Mouse (Mus musculus): ENCODE measurements at regions not wholly inside any gene's neighbourhood (a gene's known extent, or its start where the extent isn't known, plus 50 kb on each side); places are given as distances from the start of the nearest gene placed in this dataset.

GRCm38 (mm10) chr1:63854794-63855193 lies 85.7 kb upstream of the 4933402D24Rik start:
- Histone ChIP-seq H3K27ac (replicated peaks; ENCODE audit: insufficient read depth, low read depth, low read length) (no peak overlapping the region), H3K4me1 (ENCODE audit: control insufficient read depth, insufficient read depth, low read length) (no peaks in the 10 kb centered on the region), H3K27me3 (ENCODE audit: control insufficient read depth, insufficient read depth, low read length) (no peaks in the 10 kb centered on the region), H3K36me3 (ENCODE audit: control insufficient read depth, insufficient read depth, low read length) (no peaks in the 10 kb centered on the region), H3K4me3 (ENCODE audit: insufficient read depth, low read depth, low read length) (no peak overlapping the region), H3K9ac (ENCODE audit: low read depth, low read length) (no peak overlapping the region), H3K79me2 (ENCODE audit: control insufficient read depth, insufficient read depth, low read length) (no peaks in the 10 kb centered on the region)
- no peak for TF ChIP-seq POLR2A (IDR thresholded peaks at IDR 0.05; ENCODE audit: extremely low read depth, insufficient read depth, low read length)
- peak; percentile 56 for TF ChIP-seq CTCF (IDR thresholded peaks at IDR 0.05; ENCODE audit: low read depth, low read length)
- no peak for DNase-seq (ENCODE audit: extremely low read depth, low read depth, low spot score)
- 77% methylated on average over 3 of the region's 3 CpGs for WGBS

- no peak for DNase-seq (ENCODE audit: extremely low read depth, low read depth, low spot score)
- Histone ChIP-seq H3K4me3 (ENCODE audit: insufficient read depth, low read depth, low read length) (no peak overlapping the region), H3K36me3 (ENCODE audit: control insufficient read depth, insufficient read depth, low read length) (no peaks in the 10 kb centered on the region), H3K27ac (replicated peaks; ENCODE audit: insufficient read depth, low read depth, low read length) (no peak overlapping the region), H3K9ac (ENCODE audit: low read depth, low read length) (no peak overlapping the region), H3K4me1 (ENCODE audit: control insufficient read depth, insufficient read depth, low read length) (no peaks in the 10 kb centered on the region), H3K79me2 (ENCODE audit: control insufficient read depth, insufficient read depth, low read length) (no peaks in the 10 kb centered on the region), H3K27me3 (ENCODE audit: control insufficient read depth, insufficient read depth, low read length) (no peaks in the 10 kb centered on the region)
- 91% methylated on average over 4 of the region's 4 CpGs for WGBS
- no peak for TF ChIP-seq POLR2A (IDR thresholded peaks at IDR 0.05; ENCODE audit: extremely low read depth, insufficient read depth, low read length)
- TF ChIP-seq CTCF (IDR thresholded peaks at IDR 0.05; ENCODE audit: low read depth, low read length), result no peak
These were observed 82.5 kb upstream of the 4933402D24Rik start for GRCm38 (mm10) chr1:63851476-63852094.

- H3K36me3 ChIP-seq (ENCODE audit: control insufficient read depth, insufficient read depth, low read length), result no peaks in the 10 kb centered on the region
- no peaks in the 10 kb centered on the region for H3K79me2 ChIP-seq (ENCODE audit: control insufficient read depth, insufficient read depth, low read length)
- TF ChIP-seq POLR2A (IDR thresholded peaks at IDR 0.05; ENCODE audit: extremely low read depth, insufficient read depth, low read length) (no peak), CTCF (IDR thresholded peaks at IDR 0.05; ENCODE audit: low read depth, low read length) (no peak)
- no peak overlapping the region for H3K4me3 ChIP-seq (ENCODE audit: insufficient read depth, low read depth, low read length)
- WGBS, result 53% methylated on average over 3 of the region's 3 CpGs
- peak; percentile 21 for DNase-seq (ENCODE audit: extremely low read depth, low read depth, low spot score)
- H3K4me1 ChIP-seq (ENCODE audit: control insufficient read depth, insufficient read depth, low read length), result no peaks in the 10 kb centered on the region
- no peak overlapping the region for H3K27ac ChIP-seq (replicated peaks; ENCODE audit: insufficient read depth, low read depth, low read length)
- no peak overlapping the region for H3K9ac ChIP-seq (ENCODE audit: low read depth, low read length)
- no peaks in the 10 kb centered on the region for H3K27me3 ChIP-seq (ENCODE audit: control insufficient read depth, insufficient read depth, low read length)
These were observed 81.2 kb upstream of the 4933402D24Rik start for GRCm38 (mm10) chr1:63850262-63850661.

- Histone ChIP-seq H3K36me3 (ENCODE audit: control insufficient read depth, insufficient read depth, low read length) (no peaks in the 10 kb centered on the region), H3K9ac (ENCODE audit: low read depth, low read length) (no peak overlapping the region), H3K27ac (replicated peaks; ENCODE audit: insufficient read depth, low read depth, low read length) (no peak overlapping the region), H3K79me2 (ENCODE audit: control insufficient read depth, insufficient read depth, low read length) (no peaks in the 10 kb centered on the region), H3K4me1 (ENCODE audit: control insufficient read depth, insufficient read depth, low read length) (no peaks in the 10 kb centered on the region), H3K4me3 (ENCODE audit: insufficient read depth, low read depth, low read length) (no peak overlapping the region), H3K27me3 (ENCODE audit: control insufficient read depth, insufficient read depth, low read length) (no peaks in the 10 kb centered on the region)
- 88% methylated on average over 5 of the region's 5 CpGs for WGBS
- no peak for TF ChIP-seq CTCF (IDR thresholded peaks at IDR 0.05; ENCODE audit: low read depth, low read length)
- TF ChIP-seq POLR2A (IDR thresholded peaks at IDR 0.05; ENCODE audit: extremely low read depth, insufficient read depth, low read length), result no peak
- DNase-seq (ENCODE audit: extremely low read depth, low read depth, low spot score), result no peak
These were observed 59.2 kb upstream of the 4933402D24Rik start for GRCm38 (mm10) chr1:63828174-63828844.

- Histone ChIP-seq H3K4me1 (ENCODE audit: control insufficient read depth, insufficient read depth, low read length) (no peaks in the 10 kb centered on the region), H3K27me3 (ENCODE audit: control insufficient read depth, insufficient read depth, low read length) (no peaks in the 10 kb centered on the region), H3K79me2 (ENCODE audit: control insufficient read depth, insufficient read depth, low read length) (no peaks in the 10 kb centered on the region), H3K36me3 (ENCODE audit: control insufficient read depth, insufficient read depth, low read length) (no peaks in the 10 kb centered on the region), H3K27ac (replicated peaks; ENCODE audit: insufficient read depth, low read depth, low read length) (no peak overlapping the region), H3K4me3 (ENCODE audit: insufficient read depth, low read depth, low read length) (no peak overlapping the region), H3K9ac (ENCODE audit: low read depth, low read length) (no peak overlapping the region)
- TF ChIP-seq POLR2A (IDR thresholded peaks at IDR 0.05; ENCODE audit: extremely low read depth, insufficient read depth, low read length) (no peak), CTCF (IDR thresholded peaks at IDR 0.05; ENCODE audit: low read depth, low read length) (no peak)
- DNase-seq (ENCODE audit: extremely low read depth, low read depth, low spot score), result no peak
- 71% methylated on average over 4 of the region's 4 CpGs for WGBS
These were observed 51.7 kb upstream of the 4933402D24Rik start for GRCm38 (mm10) chr1:63820614-63821270.
